Mouse (Mus musculus) spleen, embryonic (tissue): ENCODE data around the gene Rtf2.

Experiments
- CTCF ChIA-PET: fragments of 350-600 bp; sonication (Branson Sonifier 250); formaldehyde crosslinking; loops from one replicate; lab custom pipeline; 2022; lab: Charles Lee

Gene Rtf2

DNA sequence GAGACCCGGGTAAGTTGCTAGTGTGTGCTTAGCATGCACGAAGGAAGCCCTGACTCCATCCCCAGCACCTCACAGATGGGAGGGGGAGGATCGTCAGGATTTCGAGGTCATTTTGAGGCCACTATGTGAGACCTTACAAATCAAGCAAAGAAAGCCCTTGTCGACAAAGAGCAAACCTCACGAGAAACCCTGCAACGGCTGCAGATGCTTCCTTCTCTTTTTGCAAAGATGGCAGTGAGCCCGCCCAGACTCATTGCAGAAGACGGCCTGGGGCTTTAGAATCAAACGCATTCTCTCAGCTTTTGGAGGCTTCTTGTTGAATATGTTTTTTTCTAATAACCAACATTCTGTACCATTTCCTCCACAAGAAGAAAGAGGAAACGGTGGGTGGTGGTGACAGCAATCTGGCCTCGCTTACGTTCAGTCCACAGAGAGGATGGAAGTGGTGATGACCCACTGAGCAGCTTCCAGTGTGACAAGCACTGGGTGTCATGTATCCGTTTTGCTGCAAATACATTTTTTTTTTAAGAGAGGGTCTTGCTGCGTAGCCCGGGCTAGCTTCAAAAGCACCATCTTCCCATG lies 2.9 kb upstream of the Rtf2 start:
- CTCF ChIA-PET: interaction anchor here (0.5 kb wide), 1 partner anchor 49 kb away, joined by 3 read pairs; no protein-coding TSS in a partner anchor

GRCm38 (mm10) chr2:172440640-172441005 lies 267 bp downstream of the Rtf2 start:
- CTCF ChIA-PET: interaction anchor here (0.7 to 1.1 kb wide), 3 partner anchors 39 to 70 kb away, joined by 3 to 4 read pairs (median 3); partner anchors contain the start of genes Aurka and Cstf1

GRCm38 (mm10) chr2:172441176-172441575 lies 820 bp downstream of the Rtf2 start:
- CTCF ChIA-PET: interaction anchor here (0.7 kb wide), 1 partner anchor 71 kb away, joined by 3 read pairs; the partner anchor contains the start of genes Aurka and Cstf1

DNA sequence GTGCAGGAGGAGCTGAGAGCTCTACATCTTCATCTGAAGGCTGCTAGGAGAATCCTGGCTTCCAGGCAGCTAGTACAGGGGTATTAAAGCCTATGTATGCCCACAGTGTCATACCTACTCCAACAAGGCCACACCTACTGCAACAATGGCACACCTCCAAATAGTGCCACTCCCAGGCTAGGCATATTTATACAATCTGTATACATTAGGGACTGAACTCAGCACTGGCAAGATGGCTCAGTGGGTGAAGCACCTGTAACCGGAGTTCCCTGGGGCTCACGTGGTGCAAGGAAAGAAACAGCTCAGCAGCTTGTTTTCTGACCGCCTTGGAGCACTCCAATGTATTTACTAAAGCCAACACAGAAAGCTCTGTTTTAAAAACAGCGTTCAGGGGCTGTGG lies 5.3 kb downstream of the Rtf2 start:
- CTCF ChIA-PET: no interaction called here

GRCm38 (mm10) chr2:172447317-172447716 lies 7.0 kb downstream of the Rtf2 start:
- CTCF ChIA-PET: interaction anchor here (0.6 to 2.0 kb wide), 2 partner anchors 54 to 80 kb away, joined by 3 to 13 read pairs; partner anchors contain the start of gene Cass4

GRCm38 (mm10) chr2:172448329-172448728 lies 8.0 kb downstream of the Rtf2 start:
- CTCF ChIA-PET: interaction anchor here (2.0 kb wide), 1 partner anchor 55 kb away, joined by 13 read pairs; the partner anchor contains the start of gene Cass4

DNA sequence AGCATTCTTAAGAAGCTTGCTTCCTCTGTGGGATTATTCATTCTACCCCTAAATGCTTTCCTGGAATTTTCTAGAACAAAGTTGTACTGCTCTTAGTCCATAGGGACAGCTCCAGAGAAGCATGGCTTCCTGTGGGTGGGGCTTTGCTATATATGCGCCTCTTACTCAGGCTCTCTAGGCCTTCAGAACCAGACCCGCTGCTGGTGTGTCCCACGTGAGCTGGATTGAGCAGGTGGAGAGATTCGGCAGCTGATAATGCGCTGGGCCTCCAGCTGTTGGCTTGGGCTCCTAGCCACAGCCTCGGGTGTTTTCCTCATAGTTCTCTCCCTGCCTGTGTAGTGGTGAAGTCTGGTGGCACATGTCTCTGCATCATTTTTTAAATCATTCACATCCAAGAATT lies 10.3 kb downstream of the Rtf2 start:
- CTCF ChIA-PET: no interaction called here

- CTCF ChIA-PET: no interaction called here
These were observed 11.7 kb downstream of the Rtf2 start for GRCm38 (mm10) chr2:172452031-172452430.

- CTCF ChIA-PET: no interaction called here
These were observed 12.1 kb downstream of the Rtf2 start for GRCm38 (mm10) chr2:172452458-172452857.

DNA sequence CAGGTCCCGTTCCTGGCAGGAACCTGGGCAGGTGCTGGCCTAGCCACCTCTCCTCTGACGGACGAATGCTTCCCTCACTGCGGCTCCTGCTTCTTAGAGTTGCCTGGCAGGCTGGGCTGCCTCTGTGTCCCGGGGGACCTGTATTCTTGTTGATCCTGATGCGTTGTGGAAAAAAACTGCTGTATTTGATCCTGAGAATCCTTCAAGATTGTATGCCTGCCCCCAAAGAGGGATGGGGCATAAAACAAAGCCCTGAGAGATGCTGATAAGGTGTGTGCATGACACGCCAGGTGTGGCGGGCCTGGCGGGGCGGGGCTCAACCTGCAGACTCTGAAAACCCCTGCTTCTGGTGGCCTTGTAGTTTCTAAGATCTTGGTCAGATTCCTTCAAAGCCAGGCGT lies 18.1 kb downstream of the Rtf2 start, which contains the start of gene Gcnt7:
Gene Gcnt7, minus strand, starts transcription at position 101 of the 400 bp plus-strand sequence.
- CTCF ChIA-PET: no interaction called here

GRCm38 (mm10) chr2:172460647-172461046 lies 20.3 kb downstream of the Rtf2 start:
- CTCF ChIA-PET: no interaction called here

DNA sequence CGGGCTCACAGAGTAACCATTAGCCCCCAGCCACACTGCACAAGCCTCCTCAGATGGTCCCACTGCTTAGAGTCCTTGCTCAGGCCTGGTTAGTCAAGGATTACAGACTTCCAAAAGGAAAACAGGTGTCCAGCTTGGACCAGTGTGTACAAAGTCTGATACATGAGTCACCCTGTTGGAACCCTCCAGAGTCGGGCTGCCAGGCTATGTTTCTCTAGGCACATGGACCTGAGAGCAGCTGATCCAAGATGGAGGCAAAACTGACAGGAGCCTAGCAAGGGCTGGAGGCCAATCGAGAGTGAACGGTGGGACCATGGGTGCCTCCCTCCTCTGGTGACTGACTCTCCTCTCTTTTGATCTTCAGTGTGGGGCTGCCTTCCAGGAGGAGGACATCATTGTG lies 22.5 kb downstream of the Rtf2 start:
- CTCF ChIA-PET: no interaction called here

DNA sequence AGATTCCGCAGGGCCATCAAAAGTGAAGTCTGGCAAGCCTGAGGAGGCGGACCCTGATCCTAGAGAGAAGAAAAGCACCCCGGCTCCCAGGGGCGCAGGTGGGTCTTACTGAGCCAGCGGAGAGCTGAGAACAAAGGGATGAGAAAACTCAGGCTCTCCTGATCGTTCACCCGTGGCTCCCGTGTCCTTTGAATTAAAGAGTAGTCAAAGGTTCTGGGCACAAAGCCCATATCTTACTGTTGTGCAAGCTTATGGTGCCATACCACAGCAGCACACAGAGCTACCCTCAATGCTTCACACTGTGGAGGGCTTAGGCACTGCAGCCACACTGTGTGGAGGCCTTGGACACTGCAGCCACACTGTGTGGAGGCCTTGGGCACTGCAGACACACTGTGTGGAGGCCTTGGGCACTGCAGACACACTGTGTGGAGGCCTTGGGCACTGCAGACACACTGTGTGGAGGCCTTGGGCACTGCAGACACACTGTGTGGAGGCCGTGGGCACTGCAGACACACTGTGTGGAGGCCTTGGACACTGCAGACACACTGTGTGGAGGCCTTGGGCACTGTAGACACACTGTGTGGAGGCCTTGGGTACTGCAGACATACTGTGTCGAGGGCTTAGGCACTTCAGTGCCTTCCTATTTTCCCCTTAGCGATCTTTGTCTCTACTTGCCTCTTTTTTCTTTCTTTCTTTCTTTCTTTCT lies 26.2 kb downstream of the Rtf2 start:
- CTCF ChIA-PET: no interaction called here

DNA sequence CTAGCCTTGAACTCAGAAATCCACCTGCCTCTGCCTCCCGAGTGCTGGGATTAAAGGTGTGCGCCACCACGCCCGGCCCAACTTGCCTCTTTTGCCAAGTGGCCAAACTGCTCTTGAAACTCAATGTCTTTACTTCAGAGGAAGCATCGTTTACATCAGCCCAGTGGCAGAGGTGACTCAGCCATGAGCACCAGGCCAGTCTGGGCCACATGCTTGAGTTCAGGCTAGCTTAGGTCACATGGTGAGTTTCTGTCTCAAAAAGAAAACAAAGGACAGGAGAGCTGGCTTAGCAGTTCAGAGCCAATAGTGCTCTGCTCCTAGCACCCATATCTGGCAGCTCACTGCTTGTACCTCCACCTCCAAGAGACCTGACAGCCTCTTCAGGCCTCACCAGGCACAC lies 26.9 kb downstream of the Rtf2 start:
- CTCF ChIA-PET: no interaction called here

GRCm38 (mm10) chr2:172468346-172468819 lies 28.0 kb downstream of the Rtf2 start:
- CTCF ChIA-PET: no interaction called here

DNA sequence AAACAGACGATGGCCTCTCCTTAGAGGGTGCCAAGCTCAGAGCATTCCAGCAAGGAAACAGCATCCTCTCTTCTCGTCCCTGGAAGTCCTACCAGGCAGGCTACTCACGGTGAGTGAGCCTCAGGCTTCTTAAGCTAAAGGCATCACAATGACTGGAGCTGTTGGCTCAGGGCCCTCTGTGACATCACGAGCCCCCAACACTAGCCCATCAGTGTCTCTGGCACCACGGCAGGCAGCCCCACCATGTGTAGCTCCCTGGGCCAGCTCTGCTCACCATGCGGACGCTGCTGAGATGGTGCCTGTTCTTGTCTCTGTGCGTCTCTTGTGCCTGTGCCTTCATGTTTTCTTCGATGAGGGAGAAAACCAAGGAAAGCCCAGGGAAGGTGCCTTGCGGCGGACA lies 32.0 kb downstream of the Rtf2 start, which contains the start of gene Fam209:
Gene Fam209, plus strand, starts transcription at position 203 of the 400 bp plus-strand sequence.
- CTCF ChIA-PET: no interaction called here

DNA sequence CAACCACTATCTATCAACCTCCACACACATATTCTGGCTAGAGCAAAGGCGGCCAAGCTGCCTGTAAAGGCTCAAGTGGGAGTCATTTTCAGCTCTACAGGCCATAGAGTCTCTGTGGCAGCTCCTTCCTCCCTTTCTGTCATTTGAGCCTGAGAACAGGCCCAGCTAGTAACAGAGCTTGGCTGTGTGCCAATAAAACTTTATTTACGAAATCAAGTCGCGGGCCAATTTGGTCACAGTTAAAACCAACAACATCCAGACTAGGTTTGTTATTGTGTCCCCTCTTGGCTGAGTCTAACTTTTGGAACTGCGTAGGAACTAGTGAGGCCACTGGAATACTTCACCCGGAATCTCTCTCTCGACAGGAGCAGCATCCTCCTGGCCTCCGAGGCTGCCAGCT lies 33.2 kb downstream of the Rtf2 start:
- CTCF ChIA-PET: interaction anchor here (0.5 kb wide), 1 partner anchor 83 kb away, joined by 3 read pairs; no protein-coding TSS in a partner anchor

DNA sequence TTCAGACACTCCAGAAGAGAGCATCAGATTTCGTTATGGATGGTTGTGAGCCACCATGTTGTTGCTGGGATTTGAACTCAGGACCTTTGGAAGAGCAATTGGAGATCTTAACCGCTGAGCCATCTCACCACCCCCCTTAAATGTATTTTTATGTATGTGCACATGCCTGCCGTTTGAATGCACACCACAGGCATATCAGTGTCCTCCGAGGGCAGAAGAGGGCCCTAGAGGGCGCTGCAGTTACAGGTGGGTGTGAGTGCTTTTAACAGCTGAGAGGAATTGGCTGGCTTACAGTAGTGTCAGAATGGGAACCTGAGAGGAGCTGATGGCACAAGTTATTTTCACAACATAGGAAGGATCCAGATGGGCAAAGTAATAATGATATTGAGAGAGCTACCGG lies 34.6 kb downstream of the Rtf2 start:
- CTCF ChIA-PET: no interaction called here

DNA sequence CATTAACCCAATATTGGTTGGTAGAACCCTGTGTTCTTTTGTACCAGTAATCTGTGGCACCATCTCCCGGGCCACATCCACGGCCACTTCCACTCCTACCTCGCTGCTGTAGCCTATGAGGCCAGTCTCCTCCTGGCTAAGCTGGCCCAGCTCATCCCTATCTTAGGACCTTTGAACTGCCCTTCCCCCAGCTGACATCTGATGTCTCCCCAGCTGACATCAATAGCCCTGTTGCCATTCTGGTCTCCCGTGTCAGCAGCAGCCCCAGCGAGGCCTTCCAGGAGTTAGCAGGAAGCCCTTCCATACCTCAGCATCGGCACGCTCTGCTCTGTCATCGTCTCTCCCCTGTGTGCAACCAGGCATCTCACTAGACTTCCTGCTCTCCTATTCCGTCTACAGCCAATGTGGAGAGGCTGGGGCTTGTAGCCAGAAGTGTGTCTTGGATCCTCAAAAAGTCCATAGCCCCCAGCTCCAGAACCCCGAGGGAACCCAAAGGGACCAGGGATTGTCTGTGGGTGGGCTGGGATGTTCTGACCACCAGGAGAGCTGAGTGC lies 36.4 kb downstream of the Rtf2 start:
- CTCF ChIA-PET: no interaction called here

- CTCF ChIA-PET: no interaction called here
These were observed 37.0 kb downstream of the Rtf2 start for GRCm38 (mm10) chr2:172477350-172477749.

DNA sequence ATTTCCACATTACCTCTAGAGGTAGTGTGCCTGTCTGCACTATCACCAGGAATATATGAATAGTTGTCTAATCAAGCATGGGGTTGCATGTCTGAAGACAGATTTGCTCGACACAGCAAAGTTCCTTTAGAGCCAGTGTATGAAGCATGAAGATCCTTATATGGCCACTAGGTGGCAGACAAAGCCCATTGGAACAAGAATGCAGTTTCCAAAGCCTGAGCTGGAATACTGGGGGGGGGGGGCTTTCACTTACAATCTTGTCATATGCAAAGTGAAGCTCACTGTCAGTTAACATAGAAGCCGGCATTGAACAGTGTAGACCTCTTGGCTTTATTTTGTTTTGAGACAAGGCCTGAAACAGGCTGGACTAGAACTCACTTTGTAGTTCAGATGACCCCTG lies 37.5 kb downstream of the Rtf2 start:
- CTCF ChIA-PET: no interaction called here

GRCm38 (mm10) chr2:172480296-172480695 lies 39.9 kb downstream of the Rtf2 start:
- CTCF ChIA-PET: no interaction called here
